Mouse (Mus musculus) forebrain, embryonic 10.5 days (tissue): ENCODE measurements around the gene Btnl6. TPM values are rescaled to one million over a fixed set of nuclear protein-coding genes. Genes with fewer than 3 reads are reported as not detected.
"Not testable (repeated sequence)": the region's sequence is repeated elsewhere in the genome, so short reads cannot be mapped to it uniquely, and the experiment has no call there.

Experiments
- DNase-seq: peaks from one replicate; pipeline ENCODE4 v3.0.0-alpha.2; 2017; ENCODE audit warnings: low spot score; ENCODE audit errors: extremely low spot score
- H3K27ac ChIP-seq: fragments of 300-500 bp; sonication (generic); 2 replicates; pipeline ENCODE4 v1.5.1; 2016; ENCODE audit warnings: mild to moderate bottlenecking
- H3K27me3 ChIP-seq: fragments of 300-500 bp; sonication (generic); 2 replicates; pipeline ENCODE4 v1.6.1; 2016; ENCODE audit warnings: mild to moderate bottlenecking; ENCODE audit not compliant: poor library complexity, severe bottlenecking
- H3K36me3 ChIP-seq: fragments of 300-500 bp; sonication (generic); replicated peaks from 2 replicates; pipeline ENCODE4 v1.6.1; 2016; ENCODE audit warnings: mild to moderate bottlenecking, moderate library complexity
- H3K4me1 ChIP-seq: fragments of 300-500 bp; sonication (generic); 2 replicates; pipeline ENCODE4 v1.6.1; 2016
- H3K4me3 ChIP-seq: fragments of 300-500 bp; sonication (generic); 2 replicates; pipeline ENCODE4 v1.5.1; 2016; ENCODE audit warnings: mild to moderate bottlenecking, moderate library complexity
- H3K9me3 ChIP-seq: fragments of 300-500 bp; sonication (generic); 2 replicates; pipeline ENCODE4 v1.6.1; 2016; ENCODE audit warnings: mild to moderate bottlenecking, moderate library complexity
- WGBS: fragments of 180-500 bp; shearing (Covaris S2); methylation state at CpG from one replicate; pipeline ENCODE4 v1.1.7; 2016; 5-methylcytosine and 5-hydroxymethylcytosine counted together
- polyA plus RNA-seq: library from polyadenylated mRNA; unstranded; fragments of >200 nt; fragmentation: Nextera tagmentation; extraction: Ambion mirVana; gene quantifications from 2 replicates; pipeline ENCODE4 v1.2.1, GENCODE M21; 2016

Btnl6 gene
- polyA plus RNA-seq, 1 experiment from 2014 or later = not detected

DNA sequence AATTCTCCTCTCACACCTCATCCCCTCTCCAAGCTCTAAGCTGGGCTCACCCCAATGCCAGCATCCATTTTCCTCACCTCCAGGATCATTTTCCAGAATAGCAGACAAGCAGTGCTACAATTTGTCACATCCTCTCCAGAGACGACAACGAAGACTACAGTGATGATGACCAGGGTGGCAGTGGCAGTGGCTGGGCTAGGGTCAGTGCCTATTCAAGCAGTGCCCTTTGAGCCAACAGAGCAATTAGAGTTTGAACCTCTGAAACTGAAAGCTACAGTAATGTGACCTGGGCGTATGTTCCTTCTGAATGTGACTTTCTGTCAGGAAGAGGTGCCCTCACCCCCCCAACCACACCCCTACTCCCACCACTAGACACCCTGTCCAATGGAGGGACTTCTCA lies 32.0 kb upstream of the Btnl6 start:
- Histone ChIP-seq H3K9me3 (no peaks in the 10 kb centered on the region), H3K27me3 (no peaks in the 10 kb centered on the region), H3K4me1 (no peaks in the 10 kb centered on the region), H3K27ac (no peak overlapping the region), H3K4me3 (no peak overlapping the region), H3K36me3 (no peaks in the 10 kb centered on the region)
- 96% methylated on average over 3 of the region's 3 CpGs for WGBS
- DNase-seq = no peak

GRCm38 (mm10) chr17:34547601-34548000 lies 30.4 kb upstream of the Btnl6 start:
- Histone ChIP-seq H3K9me3 (no peaks in the 10 kb centered on the region), H3K27me3 (no peaks in the 10 kb centered on the region), H3K4me3 (no peak overlapping the region), H3K4me1 (no peaks in the 10 kb centered on the region), H3K27ac (no peak overlapping the region), H3K36me3 (no peaks in the 10 kb centered on the region)
- WGBS = 92% methylated on average over 4 of the region's 4 CpGs
- no peak for DNase-seq

GRCm38 (mm10) chr17:34546797-34547196 lies 29.6 kb upstream of the Btnl6 start:
- DNase-seq = no peak
- Histone ChIP-seq H3K36me3 (no peaks in the 10 kb centered on the region), H3K4me3 (no peak overlapping the region), H3K9me3 (no peaks in the 10 kb centered on the region), H3K27ac (no peak overlapping the region), H3K27me3 (no peaks in the 10 kb centered on the region), H3K4me1 (no peaks in the 10 kb centered on the region)
- WGBS = 100% methylated on average over 1 of the region's 1 CpGs

- 96% methylated on average over 12 of the region's 13 CpGs for WGBS
- DNase-seq, H3K36me3 ChIP-seq: not testable (repeated sequence)
These were observed 26.4 kb upstream of the Btnl6 start for GRCm38 (mm10) chr17:34543567-34543966.

GRCm38 (mm10) chr17:34532671-34533070 lies 15.5 kb upstream of the Btnl6 start:
- Histone ChIP-seq H3K27me3 (no peaks in the 10 kb centered on the region), H3K27ac (no peak overlapping the region), H3K9me3 (no peaks in the 10 kb centered on the region), H3K4me1 (no peaks in the 10 kb centered on the region), H3K4me3 (no peak overlapping the region), H3K36me3 (no peaks in the 10 kb centered on the region)
- WGBS = 81% methylated on average over 3 of the region's 3 CpGs
- DNase-seq = no peak

More at GRCm38 (mm10) chr17:34543567-34543966, 26.4 kb upstream of the Btnl6 start:
- not testable (repeated sequence) for H3K4me1 ChIP-seq, H3K27ac ChIP-seq, H3K9me3 ChIP-seq, H3K4me3 ChIP-seq, H3K27me3 ChIP-seq

- Histone ChIP-seq H3K4me1 (no peaks in the 10 kb centered on the region), H3K9me3 (no peaks in the 10 kb centered on the region), H3K27ac (no peak overlapping the region), H3K4me3 (no peak overlapping the region), H3K36me3 (no peaks in the 10 kb centered on the region), H3K27me3 (no peaks in the 10 kb centered on the region)
- WGBS = 95% methylated on average over 1 of the region's 1 CpGs
- DNase-seq = no peak
These were observed 1.8 kb upstream of the Btnl6 start for GRCm38 (mm10) chr17:34519001-34519400.

DNA sequence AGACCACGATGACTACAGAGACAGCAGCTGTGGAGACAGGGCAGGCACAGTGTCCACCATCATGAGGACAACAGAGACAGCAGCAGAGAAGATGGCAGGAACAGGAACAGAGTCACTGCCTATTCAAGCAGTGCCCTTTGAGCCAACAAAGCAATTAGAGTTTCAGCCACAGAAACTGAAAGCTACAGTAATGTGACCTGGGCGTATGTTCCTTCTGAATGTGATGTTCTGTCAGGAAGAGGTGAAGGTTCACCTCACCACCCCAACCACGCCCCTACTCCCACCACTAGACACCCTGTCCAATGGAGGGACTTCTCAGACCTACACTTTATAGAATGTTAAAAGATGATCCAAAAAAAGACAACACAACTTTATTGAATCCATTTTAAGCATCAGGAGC lies 1.4 kb upstream of the Btnl6 start:
- WGBS = 89% methylated on average over 3 of the region's 3 CpGs

DNA sequence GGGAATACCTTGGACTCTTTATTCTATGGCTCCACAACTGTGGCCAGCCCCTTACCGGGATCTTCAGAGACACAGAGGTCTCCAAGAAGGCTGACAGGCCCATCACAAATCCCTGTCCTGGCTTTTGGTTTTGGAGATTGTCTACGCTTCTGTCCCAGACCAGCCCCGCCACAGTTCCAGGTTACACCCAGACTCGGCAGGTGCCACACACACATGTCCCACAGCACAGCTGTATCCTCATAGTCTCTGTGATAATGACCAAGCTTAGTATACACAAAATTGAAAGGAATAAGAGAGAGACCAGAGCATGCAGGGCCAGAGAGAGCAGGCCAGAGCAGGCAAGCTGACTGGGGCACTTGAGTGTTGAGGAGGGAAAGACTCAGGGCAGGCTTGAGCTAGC lies 643 bp upstream of the Btnl6 start:
- Histone ChIP-seq H3K4me1 (no peaks in the 10 kb centered on the region), H3K27me3 (no peaks in the 10 kb centered on the region), H3K36me3 (no peaks in the 10 kb centered on the region), H3K9me3 (no peaks in the 10 kb centered on the region), H3K4me3 (no peak overlapping the region), H3K27ac (no peak overlapping the region)
- 89% methylated on average over 4 of the region's 4 CpGs for WGBS
- no peak for DNase-seq

More for the DNA sequence above, 1.4 kb upstream of the Btnl6 start:
- H3K36me3 ChIP-seq, H3K4me3 ChIP-seq, DNase-seq, H3K9me3 ChIP-seq, H3K27me3 ChIP-seq, H3K4me1 ChIP-seq, H3K27ac ChIP-seq: not testable (repeated sequence)

GRCm38 (mm10) chr17:34516514-34516913 lies 638 bp downstream of the Btnl6 start:
- H3K36me3 ChIP-seq = no peaks in the 10 kb centered on the region
- H3K4me1 ChIP-seq = no peaks in the 10 kb centered on the region
- no peak overlapping the region for H3K4me3 ChIP-seq
- H3K9me3 ChIP-seq = no peaks in the 10 kb centered on the region
- DNase-seq = no peak
- no peaks in the 10 kb centered on the region for H3K27me3 ChIP-seq
- WGBS = 86% methylated on average over 2 of the region's 2 CpGs
- H3K27ac ChIP-seq = no peak overlapping the region

DNA sequence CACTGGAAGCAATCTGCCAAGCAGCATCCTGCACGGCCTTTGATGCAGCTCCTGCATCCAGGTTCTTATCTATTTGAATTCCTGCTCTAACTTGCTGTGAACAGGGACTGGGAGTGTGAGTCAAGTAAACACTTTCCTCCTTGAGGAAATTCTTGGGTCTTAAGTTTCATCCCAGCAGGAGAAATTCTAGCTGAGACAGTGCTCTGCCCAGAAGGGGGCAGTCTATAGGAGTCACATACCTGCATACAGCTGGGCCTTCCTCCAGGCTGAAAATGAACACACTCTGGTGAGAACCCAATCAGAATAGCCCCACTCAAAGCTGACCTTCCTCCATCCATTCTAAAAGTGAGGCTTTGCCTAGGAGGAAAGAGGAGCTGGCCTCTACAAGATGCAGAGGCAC lies 5.4 kb downstream of the Btnl6 start:
- DNase-seq, H3K27ac ChIP-seq, H3K4me1 ChIP-seq, H3K4me3 ChIP-seq, H3K36me3 ChIP-seq, H3K9me3 ChIP-seq, H3K27me3 ChIP-seq: not testable (repeated sequence)
- WGBS = 83% methylated on average over 1 of the region's 1 CpGs

- Histone ChIP-seq H3K9me3 (no peaks in the 10 kb centered on the region), H3K36me3 (no peaks in the 10 kb centered on the region), H3K4me3 (no peak overlapping the region), H3K4me1 (no peaks in the 10 kb centered on the region), H3K27me3 (no peaks in the 10 kb centered on the region), H3K27ac (no peak overlapping the region)
- DNase-seq = no peak
These were observed 9.6 kb downstream of the Btnl6 start for GRCm38 (mm10) chr17:34507591-34507990.

DNA sequence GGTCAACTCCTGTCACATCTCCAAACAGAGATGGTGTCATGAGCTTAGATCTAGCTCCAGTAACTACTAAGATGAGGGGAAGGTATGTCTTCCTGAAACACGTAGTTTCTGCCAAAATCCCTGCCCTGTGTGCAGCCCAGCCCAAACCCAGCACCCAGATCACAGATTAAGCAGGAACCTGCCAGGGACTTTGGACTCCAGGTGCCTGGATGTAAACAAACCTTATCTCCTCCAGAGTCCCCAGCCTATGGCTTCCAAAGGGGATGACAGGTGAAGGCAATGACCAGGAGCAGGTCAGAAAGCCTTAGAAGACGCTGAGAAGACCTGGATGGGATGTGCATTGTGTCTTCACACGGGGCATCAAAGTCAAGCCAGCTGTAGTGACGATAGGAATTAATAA lies 19.4 kb downstream of the Btnl6 start:
- not testable (repeated sequence) for H3K27ac ChIP-seq, H3K9me3 ChIP-seq, DNase-seq, H3K4me3 ChIP-seq, H3K4me1 ChIP-seq, H3K36me3 ChIP-seq, H3K27me3 ChIP-seq
- 82% methylated on average over 3 of the region's 4 CpGs for WGBS

GRCm38 (mm10) chr17:34497319-34497718 lies 19.8 kb downstream of the Btnl6 start:
- H3K9me3 ChIP-seq, H3K4me3 ChIP-seq, H3K36me3 ChIP-seq, H3K4me1 ChIP-seq, DNase-seq, H3K27ac ChIP-seq, H3K27me3 ChIP-seq: not testable (repeated sequence)
- WGBS = 86% methylated on average over 3 of the region's 3 CpGs

GRCm38 (mm10) chr17:34496539-34496938 lies 20.6 kb downstream of the Btnl6 start:
- Histone ChIP-seq H3K4me3 (no peak overlapping the region), H3K9me3 (no peaks in the 10 kb centered on the region), H3K4me1 (no peaks in the 10 kb centered on the region), H3K27me3 (no peaks in the 10 kb centered on the region), H3K36me3 (no peaks in the 10 kb centered on the region), H3K27ac (no peak overlapping the region)
- 95% methylated on average over 1 of the region's 2 CpGs for WGBS
- DNase-seq = no peak
